Mouse (Mus musculus) cerebellum, adult 2 months (tissue): ENCODE data around the gene Phlda2.

Experiments used
- CTCF ChIP-seq: fragments of 200-500 bp; IDR thresholded peaks from 2 replicates; pipeline ENCODE4 v1.5.1; 2011; ENCODE audit warnings: low read depth, mild to moderate bottlenecking, control low read depth, low read length, moderate library complexity, borderline replicate concordance; ENCODE audit not compliant: insufficient read depth
- POLR2A ChIP-seq: fragments of 200-500 bp; IDR thresholded peaks from 2 replicates; pipeline ENCODE4 v1.6.1; 2011; ENCODE audit warnings: low read length, control low read depth, borderline replicate concordance; ENCODE audit not compliant: insufficient read depth

DNA sequence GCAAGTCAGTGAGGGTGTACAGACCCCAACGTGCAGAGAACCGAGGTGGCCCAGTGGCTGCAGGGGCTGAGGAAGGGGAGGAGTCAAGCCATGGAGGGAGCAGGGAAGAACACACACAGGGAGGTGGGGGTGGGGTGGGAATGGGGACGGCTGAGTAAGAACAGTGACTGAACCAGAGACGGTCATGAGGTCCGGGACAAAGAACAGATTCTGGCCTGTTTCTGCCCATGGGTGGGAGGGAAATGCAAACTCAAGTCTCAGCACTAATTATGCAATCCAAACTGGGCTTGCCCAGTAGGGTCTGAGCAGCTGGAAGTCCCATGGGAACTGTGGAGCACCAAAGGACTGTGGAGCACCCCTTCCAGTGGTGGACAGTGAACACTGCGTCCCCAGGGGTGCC is 20.4 kb downstream of the Phlda2 start:
- no peak for TF ChIP-seq CTCF
- TF ChIP-seq POLR2A: no peak
